Mouse (Mus musculus) neural tube, embryonic 10.5 days (tissue): Measurements from ENCODE around the gene Inppl1.

ENCODE experiments used
- DNase-seq: peaks from one replicate; pipeline ENCODE4 v3.0.0-alpha.2; 2017; ENCODE audit warnings: low spot score; ENCODE audit errors: extremely low spot score

The Inppl1 gene

DNA sequence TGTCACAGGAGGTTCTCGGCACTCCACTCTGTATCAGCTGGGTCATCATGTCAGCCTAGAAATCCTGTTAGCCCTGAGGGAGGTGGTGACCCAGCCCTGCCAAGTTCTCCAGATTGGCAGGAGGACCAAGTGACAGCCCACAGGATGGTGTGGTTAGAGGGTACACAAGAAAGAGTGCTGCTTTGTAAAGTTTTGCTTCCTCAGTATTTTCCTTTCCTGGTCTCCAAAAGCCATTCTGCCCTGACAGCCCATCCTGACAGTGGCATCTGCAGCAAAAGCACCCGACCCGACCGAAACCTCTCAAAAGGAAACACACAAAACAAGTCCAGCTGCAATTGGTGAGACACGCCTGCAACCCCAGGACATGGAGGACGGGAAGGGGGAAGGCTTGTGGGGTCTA is 6.2 kb upstream of the Inppl1 start:
- no peak for DNase-seq

DNA sequence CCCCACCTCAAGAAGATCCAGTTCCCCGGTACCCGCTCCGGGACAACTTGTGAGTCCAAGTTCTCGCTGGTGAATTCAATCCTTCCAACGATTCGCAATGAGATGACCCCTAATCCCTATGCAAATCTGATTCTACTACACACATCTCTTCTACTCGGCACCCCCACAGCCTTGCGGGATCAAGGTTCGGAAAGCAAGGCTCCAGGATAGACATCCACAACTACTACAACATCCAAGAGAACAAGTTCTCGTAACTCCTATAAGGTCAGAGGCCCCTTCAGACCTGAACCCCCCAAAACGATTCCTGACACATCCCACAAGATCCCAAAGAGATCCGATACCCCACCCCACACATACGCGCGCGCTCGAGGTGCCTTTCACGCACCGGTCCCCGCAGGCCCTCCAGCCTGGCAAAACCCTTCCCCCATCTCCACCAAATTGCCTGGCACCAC is 849 bp downstream of the Inppl1 start:
- DNase-seq, result no peak

DNA sequence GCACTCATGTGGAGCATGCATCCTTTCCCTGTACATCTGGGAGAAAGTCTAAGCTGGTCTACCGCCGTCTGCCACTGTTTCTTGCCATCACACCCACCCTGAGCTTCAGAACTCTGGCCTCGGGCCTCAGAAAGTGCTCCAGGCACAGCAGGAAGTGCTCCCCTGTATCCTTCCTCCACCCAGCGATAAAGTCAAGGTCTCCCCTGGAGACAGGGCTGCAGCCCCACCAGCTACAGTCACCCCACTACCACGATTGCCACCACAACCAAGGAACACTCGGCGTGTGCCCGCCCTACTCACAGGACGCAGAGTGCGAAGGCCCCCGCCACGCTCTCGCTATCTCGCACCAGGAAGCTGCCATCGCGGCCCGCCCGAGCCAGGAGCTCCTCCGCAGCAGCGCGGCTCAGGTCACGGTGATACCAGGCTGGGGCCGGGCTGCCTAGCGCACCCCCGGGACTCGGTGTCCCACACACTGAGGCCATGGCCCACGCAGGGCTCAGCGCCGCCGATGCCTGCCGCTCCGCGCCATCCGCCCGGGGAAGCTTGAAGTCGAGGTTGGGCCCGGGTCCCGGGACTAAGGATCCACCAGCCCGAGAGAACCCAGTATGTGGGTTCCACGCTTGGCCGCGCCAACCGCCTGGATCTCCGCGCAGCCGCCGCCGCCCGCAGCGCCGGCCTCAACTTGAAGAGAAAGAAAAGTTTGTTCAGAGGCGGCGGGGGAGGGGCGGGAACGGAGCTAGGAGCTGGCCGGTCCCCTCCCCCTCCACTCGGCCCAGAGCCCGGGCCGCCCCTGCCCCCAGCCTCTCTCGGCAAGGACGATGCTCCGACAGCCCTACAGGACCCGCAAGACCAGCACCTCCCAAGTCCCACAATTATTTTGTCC is 1.5 kb downstream of the Inppl1 start:
- peak; percentile 84 for DNase-seq

DNA sequence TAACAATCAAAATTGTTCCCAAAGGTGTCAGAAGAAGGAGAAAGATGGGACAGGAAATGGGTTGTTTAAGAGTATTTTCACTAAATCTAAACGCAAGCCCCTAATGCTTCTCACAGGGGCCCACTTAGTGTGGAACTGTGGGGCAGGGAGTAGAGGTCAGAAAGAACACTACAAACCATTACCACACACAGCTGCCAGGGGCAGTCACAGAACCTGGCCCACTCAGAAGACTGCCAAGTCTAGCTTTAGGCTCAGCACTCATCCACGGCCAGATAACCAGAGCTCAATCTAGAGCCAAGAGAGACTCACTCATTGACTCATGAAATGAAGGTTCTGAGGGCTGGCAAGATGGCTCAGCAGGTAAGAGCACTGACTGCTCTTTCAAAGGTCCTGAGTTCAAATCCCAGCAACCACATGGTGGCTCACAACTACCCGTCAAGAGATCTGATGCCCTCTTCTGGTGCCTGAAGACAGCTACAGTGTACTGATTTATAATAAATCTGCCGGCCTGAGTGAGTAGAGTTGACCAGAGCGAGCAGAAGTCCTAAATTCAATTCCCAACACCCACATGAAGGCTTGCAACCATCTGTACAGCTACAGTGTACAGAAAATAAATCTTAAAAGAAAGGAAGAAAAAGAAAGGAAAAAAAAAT is 2.4 kb downstream of the Inppl1 start:
- DNase-seq, result no peak

DNA sequence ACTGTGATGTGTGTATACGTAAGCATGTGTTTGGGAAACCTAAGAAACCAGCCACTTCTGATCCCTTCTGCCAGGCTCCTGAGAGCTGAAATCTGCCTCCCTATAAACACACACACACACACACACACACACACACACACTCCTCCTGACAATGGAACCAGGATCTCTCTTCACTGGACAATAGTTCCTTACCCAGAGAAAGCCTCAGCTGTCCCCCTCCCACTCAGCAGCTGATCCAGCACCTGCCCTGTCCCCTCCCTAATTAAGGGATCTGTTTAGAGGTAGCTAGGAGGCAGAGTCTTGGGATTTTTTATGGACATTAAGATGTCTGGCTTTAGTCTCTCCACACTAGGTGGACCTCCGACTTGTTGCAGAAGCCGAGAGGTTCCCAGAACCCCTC is 3.1 kb downstream of the Inppl1 start:
- DNase-seq, result no peak

DNA sequence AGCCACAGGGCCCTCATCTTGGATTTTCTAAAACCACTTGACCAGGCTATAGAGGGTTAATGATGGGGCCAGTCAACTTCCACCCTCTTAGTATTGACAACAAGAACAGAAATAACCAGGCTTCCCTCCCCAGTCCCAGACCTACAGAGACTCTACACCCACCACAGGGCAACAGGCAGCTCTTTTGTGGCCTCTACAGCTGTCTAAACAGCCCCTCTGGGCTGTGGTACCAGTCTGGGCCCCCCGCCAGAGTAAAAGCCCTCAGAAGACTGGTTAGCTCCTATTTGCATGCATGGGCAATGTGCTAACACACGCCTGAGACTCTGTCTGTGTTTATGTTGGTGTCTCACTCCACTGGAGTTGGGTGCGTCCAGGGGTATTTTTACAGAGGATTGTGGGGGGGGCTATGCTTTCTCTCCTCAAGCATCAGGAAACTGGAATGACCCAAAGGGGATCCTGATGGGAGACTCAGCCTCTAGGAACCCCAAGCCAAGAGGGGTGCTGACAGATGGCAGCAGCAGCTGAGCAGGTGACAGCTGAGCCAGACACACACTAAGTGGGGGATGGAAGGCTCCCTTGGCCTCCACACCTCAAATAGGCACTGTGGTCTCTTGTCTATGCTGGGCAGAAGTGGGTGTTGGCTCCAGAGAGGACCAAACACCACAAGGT is 4.0 kb downstream of the Inppl1 start:
- no peak for DNase-seq

DNA sequence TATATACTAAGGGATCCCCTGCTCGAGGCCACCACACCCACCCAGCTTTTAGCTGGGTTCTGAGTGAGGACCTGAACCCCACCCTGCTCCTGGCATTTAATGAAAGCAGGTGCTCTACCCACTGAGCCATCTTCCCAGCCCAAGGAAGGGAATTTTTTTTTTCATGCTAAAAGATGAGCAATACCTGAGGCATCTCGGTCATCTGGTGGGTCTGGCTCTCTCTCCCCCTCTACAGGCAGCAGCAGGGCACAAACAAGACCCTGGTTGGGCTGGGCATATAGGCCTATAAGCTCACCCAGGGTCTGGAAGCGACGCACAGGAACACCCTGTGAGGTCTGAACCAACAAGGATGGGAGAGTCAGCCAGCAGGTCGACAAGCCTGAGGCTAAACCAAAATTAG is 4.7 kb downstream of the Inppl1 start:
- DNase-seq, result no peak

DNA sequence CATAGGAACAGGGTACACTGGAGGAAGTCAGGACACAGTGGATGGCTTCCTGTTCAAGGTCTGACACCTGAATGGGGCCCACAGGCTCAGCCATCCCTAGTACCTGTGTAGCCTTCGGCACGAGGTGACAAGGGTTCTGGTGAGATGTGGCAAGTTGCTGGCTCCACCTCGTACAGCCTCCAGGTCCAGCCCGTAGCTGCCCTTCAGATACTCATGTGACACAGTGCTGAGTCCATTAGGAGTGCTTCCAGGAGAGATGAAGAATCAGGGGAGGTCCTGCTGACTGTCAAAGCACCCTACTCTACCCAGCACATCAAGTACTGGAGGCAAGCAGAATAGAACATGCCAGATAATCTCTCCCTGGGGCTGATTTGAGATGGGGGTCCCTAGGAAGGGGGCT is 5.7 kb downstream of the Inppl1 start:
- DNase-seq, result no peak

DNA sequence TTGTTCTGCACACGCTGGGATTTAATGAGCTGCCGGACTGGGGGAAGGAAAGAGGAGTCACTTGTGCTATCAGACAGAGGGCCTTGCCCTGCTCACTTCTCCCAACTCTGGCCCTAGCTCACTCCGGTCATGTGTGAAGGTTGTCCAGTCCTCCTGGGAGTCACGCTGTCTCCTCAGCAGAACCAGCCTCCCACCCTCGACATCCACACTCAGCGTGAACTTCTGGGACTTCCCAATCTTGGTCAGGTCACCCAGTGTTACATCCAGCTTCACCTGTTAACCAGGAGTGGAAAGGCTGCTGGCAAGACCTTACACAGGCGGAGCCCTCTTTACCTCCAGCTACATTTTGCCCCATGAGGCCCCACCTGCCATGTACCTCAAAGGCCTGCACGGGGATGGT is 6.6 kb downstream of the Inppl1 start:
- no peak for DNase-seq

DNA sequence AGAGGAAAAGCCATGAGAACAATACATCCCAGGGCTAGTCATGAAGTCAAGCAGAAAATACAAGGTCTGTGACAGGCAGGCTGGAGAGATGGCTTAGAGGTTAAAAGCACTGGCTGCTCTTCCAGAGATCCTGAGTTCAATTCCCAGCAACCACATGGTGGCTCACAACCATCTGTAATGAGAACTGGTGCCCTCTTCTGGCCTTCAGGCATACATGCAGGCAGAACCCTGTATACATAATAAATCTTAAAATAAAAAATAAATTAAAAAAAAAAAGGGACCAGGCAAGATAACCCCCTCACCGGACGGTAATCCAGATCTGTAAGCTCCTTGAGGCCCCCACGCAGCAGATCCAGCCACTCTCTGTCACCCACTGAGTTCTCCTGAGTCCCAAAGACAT is 7.7 kb downstream of the Inppl1 start:
- no peak for DNase-seq

DNA sequence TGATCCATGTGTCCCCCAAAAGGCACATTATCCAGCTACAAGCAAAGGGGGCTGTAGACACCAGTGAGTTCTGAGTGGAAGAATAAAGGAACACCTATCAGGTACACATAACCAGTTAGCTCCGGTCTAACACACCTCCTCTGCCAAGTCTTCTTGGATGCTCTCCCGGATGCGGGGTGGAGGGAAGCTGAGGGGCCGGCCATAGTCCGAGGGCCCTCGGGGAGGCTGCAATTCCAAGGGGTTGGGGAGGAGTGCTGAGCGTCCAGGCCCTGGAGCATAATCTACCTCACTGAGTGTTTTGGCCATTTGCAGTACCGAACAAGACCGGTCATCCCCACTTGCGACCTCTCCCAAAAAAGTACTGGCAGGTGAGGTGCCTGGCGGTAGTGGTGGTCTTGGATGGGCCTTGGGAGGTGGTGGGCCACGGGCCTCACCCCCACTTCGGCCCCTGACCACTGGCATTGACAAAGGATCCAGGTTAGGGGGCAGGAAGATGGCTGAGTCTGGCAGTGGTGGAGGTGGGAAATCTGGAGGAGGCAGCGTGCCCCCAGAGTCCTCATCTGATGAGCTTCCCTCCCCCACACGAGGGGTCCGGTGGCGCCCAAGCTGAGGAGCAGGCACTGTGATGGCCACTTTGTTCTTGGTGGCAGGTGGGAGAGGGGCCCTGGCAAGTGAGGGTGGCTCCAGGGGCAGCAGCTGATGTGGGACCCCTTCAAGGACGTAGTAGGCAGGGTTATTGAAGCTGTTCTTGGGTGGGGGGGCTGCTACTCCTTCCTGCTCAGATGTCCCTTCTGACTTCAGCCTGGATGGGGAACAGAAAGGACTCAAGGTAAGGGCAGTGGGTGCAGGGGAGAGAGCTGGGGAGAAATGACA is 14.0 kb downstream of the Inppl1 start:
- no peak for DNase-seq

DNA sequence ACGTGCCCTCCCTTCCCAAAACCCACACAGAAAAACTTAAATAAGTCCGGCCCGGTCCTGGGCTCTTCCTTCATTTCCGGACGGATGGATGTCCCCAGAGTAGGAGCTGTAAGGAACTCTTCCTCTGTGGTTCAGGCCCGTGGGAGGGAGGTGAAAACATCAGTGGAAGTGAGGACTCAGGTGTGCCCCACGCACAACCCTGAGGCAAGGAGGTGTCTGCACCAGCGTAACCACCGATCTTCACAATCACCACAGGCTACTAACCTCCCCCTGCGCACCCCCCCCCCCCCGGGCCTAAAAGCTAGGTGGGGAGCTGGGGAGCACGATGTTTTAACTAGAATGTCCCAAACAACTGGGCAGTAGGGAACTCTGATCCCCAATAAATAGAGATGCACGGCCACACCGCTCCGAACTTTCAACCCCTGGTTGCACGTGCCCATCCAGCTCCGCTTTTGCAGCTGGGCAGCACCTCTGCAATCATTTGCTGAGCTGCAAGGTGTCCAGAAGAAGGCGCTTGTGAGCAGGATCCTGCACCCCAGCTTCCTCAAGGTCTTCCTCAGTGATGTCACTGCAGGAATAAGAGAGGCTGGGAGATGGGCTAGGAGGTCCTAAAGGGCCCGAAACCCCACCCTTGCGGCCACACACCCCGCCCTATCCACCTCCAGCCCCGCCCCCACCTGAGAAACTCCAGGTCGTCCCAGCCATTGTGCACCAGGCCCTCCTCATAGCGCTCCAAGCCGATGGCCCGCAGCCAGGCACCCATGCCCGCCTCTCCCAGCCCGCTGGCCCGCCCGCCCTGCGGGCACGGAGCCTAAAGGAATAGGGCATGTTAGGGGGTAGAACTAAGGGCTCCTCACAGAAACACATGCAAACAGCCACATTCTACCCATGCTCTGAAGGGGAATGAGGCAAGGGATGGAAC is 14.9 kb downstream of the Inppl1 start:
- DNase-seq, result peak; percentile 36

DNA sequence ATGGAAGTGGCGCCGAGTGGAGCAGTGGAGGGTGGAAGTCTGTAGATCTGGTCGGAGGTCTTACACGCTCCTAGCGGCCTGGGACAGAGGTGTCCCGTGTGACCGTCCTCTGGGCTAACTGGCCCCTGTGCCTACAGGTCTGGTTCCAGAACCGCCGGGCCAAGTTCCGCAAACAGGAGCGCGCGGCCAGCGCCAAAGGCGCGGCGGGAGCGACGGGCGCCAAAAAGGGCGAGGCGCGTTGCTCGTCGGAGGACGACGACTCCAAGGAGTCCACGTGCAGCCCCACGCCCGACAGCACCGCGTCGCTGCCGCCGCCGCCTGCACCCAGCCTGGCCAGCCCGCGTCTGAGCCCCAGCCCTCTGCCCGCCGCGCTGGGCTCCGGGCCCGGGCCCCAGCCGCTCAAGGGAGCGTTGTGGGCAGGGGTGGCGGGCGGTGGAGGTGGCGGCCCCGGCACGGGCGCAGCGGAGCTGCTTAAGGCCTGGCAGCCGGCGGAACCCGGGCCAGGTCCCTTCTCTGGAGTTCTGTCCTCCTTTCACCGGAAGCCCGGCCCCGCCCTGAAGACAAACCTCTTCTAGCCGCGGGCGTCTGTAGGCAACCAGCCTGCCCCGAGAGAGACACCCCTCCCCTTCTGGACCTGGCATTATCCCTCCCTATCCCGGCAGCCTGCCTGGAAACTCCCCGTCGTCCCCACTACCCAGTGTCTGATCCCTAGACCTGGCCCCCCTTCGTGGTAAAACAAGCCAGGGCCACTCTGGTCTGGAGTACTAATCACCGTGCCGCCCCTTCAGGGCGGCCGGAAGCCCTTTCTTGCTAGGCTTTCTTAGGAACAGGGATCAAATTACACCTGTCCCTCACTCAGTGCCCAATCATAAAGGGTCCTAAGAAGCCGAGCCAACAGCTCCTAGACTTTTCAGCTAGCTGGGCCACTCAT is 16.2 kb downstream of the Inppl1 start:
- peak; percentile 84 for DNase-seq

DNA sequence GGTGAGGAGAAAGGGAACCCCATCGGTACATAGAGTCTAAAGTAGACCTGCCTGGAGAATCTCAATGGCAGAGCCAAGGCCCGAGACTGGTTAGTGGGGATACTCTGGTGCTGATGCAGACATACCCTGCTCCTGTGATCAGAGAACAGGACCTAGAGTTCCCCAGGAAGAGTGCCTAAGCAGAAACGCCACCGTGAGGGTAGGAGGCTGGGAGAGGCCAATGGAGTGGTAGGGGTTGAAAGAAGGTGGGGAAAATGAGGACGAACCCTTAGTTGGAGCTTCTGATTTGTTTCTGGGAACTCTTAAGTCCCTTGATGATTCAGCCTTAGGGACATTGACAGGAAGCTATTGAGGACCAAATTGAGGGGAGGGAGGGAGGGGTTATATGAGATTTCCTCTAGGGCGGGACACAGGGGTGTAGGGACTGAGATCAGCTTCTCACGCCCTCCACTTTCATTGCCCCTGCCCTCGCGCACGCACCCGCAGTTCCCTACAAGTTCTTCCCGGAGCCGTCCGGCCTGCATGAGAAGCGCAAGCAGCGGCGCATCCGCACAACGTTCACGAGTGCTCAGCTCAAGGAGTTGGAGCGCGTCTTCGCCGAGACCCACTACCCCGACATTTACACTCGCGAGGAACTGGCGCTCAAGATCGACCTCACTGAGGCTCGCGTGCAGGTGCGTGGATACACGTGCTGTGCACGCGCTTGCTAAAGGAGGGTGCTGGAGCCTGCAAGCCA is 17.6 kb downstream of the Inppl1 start:
- DNase-seq, result peak; percentile 64

DNA sequence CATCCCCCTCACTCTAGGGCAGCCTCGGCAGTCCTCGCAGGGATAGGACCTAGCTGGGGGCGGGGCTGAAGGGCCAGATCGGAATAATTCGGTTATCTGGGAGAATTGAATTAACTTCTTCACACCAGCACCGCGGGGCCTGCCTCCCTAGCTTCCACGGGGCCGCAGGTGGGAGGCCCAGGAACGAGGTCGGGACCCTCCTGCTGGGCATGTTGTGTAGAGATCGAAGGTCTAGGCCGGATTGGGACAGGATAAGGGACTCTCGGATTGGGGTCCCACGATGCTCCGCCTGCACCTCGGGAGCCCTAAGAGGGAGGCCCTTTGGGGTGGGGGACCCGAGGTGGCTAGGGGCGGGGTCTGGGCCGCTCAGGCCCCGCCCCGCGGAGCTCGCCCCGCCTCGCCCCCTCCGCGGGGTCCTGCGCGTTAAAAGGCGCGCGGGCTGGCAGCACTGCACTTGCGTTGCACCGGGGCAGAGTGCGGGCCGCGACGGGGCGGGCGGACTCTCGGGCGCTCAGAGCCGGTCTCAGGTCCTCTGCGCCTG is 20.1 kb downstream of the Inppl1 start, which contains the start of gene Phox2a:
Gene Phox2a, plus strand, starts transcription at position 453 of the 541 bp plus-strand sequence.
- peak; percentile 47 for DNase-seq

DNA sequence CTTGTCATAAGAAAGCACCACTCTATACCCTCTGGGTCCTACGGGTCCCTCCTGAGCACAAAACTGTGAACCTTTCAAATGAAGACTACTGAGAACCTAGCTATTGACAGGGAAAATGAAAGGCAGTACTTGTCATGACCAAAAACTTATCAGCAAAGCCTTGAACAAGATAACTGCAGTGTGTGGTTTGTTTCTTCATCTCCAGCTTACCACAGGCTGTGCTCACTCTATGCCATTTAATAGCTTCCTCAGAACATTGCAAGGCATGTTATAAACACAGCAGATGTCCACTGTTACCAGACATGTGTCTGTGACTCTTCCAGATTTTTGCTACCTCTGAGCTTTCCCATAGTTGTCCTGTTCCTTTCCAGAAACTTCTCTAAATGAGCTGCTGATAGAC is 61.0 kb downstream of the Inppl1 start:
- DNase-seq, result no peak

DNA sequence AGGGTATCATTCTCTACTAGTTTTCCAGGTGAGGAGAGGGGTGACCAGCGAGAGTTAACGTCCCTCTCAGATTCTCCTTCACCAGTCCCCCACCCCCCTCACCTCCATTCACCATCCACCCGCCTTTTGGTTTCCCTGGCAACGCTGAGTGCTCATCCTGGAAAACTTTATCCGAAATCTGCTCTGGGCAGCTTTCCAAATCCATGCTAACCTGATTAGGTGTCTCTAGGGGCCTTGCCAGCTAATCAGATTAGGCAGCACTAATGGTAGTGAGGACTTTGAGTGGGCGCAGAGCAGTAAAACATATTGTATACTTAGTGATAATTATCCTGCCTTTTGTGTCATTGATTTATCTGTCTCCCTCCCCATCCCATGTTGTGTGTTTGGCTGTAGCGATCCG is 65.3 kb downstream of the Inppl1 start:
- DNase-seq, result no peak
